Mouse (Mus musculus): ENCODE data around the gene Ppm1l. TPM values are rescaled to one million over a fixed set of nuclear protein-coding genes. Genes with fewer than 3 reads are reported as not detected.

The Ppm1l gene
- polyA plus RNA-seq, 1 experiment from 2014 or later: 24.2 TPM

DNA sequence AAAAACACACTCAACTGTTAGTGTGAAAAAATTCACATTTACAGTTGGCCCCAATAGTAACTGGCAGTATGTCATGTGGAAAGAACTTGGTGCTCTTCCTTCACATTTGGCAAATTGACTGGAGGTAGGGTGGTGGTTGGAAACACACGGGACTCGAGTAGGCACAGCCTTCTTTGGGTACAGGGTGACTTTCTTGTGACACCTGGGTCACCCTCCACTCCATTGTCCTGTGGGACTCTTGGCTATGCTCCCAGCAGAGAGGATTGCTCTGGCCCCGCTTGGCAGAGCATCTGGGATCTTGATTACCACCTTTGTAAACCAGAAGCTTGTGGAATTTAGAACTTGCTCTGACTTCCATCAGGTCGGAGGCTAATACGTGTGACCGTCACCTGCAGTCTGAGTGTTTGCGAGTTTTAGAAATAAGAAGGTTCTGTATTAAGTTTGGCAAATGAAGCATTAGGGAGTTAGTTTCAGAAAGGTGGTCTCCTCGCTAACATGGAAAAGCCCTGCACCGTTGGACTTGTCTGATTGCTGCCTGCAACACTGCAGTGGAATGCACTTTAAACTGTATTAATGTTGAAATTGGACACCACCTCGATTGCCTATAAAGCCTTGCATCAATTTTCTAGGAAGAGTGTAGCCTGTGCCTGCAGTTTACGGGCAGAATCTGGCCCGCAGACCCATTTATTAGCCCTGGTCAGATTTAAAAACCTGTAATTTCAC lies 41.4 kb downstream of the Ppm1l start:
- Histone ChIP-seq H3K36me3 (no peaks in the 10 kb centered on the region), H3K9me3 (replicated peaks) (no peaks in the 10 kb centered on the region), H3K4me3 (replicated peaks) (no peak overlapping the region), H3K4me1 (peaks cover 7% of the 10 kb centered on the region; the same call in 1 of the 2 replicates), H3K27me3 (replicated peaks) (no peaks in the 10 kb centered on the region), H3K9ac (replicated peaks) (no peak overlapping the region), H3K27ac (replicated peaks) (no peak overlapping the region), H3K4me2 (no peak overlapping the region)
- 84% methylated on average over 12 of the region's 12 CpGs for WGBS
- no peak for ATAC-seq (ENCODE audit: low FRiP score)

GRCm38 (mm10) chr3:69358620-69358964 lies 41.9 kb downstream of the Ppm1l start:
- H3K9ac ChIP-seq (replicated peaks): no peak overlapping the region
- H3K27me3 ChIP-seq (replicated peaks): no peaks in the 10 kb centered on the region
- H3K9me3 ChIP-seq (replicated peaks): no peaks in the 10 kb centered on the region
- no peak overlapping the region for H3K27ac ChIP-seq (replicated peaks)
- 98% methylated on average over 8 of the region's 8 CpGs for WGBS
- H3K4me3 ChIP-seq (replicated peaks): no peak overlapping the region
- no peaks in the 10 kb centered on the region for H3K36me3 ChIP-seq
- no peak overlapping the region for H3K4me2 ChIP-seq
- peaks cover 9% of the 10 kb centered on the region; the same call in 1 of the 2 replicates for H3K4me1 ChIP-seq
- ATAC-seq (ENCODE audit: low FRiP score): no peak

DNA sequence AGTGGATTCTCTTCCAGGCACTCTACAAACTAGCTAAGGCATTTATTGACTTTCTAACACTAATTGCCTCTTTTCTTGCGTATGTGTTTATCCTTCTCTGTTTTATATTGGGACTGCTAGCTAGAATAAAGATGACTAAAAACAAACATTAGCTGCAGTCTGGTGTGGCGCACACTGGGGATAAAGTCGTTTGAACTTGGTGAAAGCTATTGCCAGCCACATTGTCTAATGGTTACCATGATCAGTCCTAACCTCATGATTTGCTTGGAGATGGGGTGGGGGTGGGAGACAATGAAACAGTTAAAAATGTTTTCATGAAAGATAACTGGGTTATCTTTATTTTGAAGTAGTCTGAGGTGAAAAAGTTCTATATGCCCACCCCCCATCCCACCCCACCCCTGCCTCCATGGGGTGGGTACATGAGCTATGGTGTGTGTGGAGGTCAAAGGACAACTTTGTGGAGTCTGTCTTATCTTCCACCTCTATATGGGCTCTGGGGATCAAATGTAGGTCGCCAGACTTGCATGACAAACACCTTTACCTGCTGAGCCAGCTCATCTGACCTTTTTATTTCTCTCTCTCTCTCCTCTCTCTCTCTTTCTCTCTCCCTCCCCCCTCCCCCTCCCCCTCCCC lies 43.7 kb downstream of the Ppm1l start:
- no peaks in the 10 kb centered on the region for H3K9me3 ChIP-seq (replicated peaks)
- H3K4me1 ChIP-seq: peaks cover 13% of the 10 kb centered on the region
- H3K27me3 ChIP-seq (replicated peaks): no peaks in the 10 kb centered on the region
- ATAC-seq (ENCODE audit: low FRiP score): no peak
- no peaks in the 10 kb centered on the region for H3K36me3 ChIP-seq
- H3K27ac ChIP-seq (replicated peaks): no peak overlapping the region
- no peak overlapping the region for H3K9ac ChIP-seq (replicated peaks)
- H3K4me3 ChIP-seq (replicated peaks): no peak overlapping the region
- 72% methylated on average over 4 of the region's 4 CpGs for WGBS
- no peak overlapping the region for H3K4me2 ChIP-seq

GRCm38 (mm10) chr3:69361487-69362349 lies 45.1 kb downstream of the Ppm1l start:
- Histone ChIP-seq H3K27ac (replicated peaks) (peak overlapping the region; percentile 24; the same call in 1 of the 2 replicates), H3K27me3 (replicated peaks) (no peaks in the 10 kb centered on the region), H3K36me3 (no peaks in the 10 kb centered on the region), H3K4me3 (replicated peaks) (no peak overlapping the region), H3K9ac (replicated peaks) (no peak overlapping the region), H3K4me2 (no peak overlapping the region), H3K4me1 (peaks cover 9% of the 10 kb centered on the region), H3K9me3 (replicated peaks) (no peaks in the 10 kb centered on the region)
- no peak for ATAC-seq (ENCODE audit: low FRiP score)
- 77% methylated on average over 13 of the region's 13 CpGs for WGBS

GRCm38 (mm10) chr3:69362350-69362790 lies 45.7 kb downstream of the Ppm1l start:
- H3K4me3 ChIP-seq (replicated peaks): no peak overlapping the region
- 64% methylated on average over 5 of the region's 5 CpGs for WGBS
- peak overlapping the region; percentile 24 for H3K27ac ChIP-seq (replicated peaks)
- ATAC-seq (ENCODE audit: low FRiP score): no peak
- no peaks in the 10 kb centered on the region for H3K9me3 ChIP-seq (replicated peaks)
- peaks cover 9% of the 10 kb centered on the region for H3K4me1 ChIP-seq
- no peak overlapping the region for H3K9ac ChIP-seq (replicated peaks)
- H3K36me3 ChIP-seq: no peaks in the 10 kb centered on the region
- H3K27me3 ChIP-seq (replicated peaks): no peaks in the 10 kb centered on the region
- H3K4me2 ChIP-seq: no peak overlapping the region

- WGBS: 64% methylated on average over 4 of the region's 4 CpGs
- Histone ChIP-seq H3K27me3 (replicated peaks) (no peaks in the 10 kb centered on the region), H3K4me2 (no peak overlapping the region), H3K9ac (replicated peaks) (no peak overlapping the region), H3K36me3 (no peaks in the 10 kb centered on the region), H3K27ac (replicated peaks) (no peak overlapping the region), H3K4me1 (peaks cover 9% of the 10 kb centered on the region), H3K9me3 (replicated peaks) (no peaks in the 10 kb centered on the region), H3K4me3 (replicated peaks) (no peak overlapping the region)
- ATAC-seq (ENCODE audit: low FRiP score): no peak
These were observed 46.2 kb downstream of the Ppm1l start for GRCm38 (mm10) chr3:69362906-69363305.

GRCm38 (mm10) chr3:69364151-69364550 lies 47.5 kb downstream of the Ppm1l start:
- WGBS: 71% methylated on average over 6 of the region's 6 CpGs

DNA sequence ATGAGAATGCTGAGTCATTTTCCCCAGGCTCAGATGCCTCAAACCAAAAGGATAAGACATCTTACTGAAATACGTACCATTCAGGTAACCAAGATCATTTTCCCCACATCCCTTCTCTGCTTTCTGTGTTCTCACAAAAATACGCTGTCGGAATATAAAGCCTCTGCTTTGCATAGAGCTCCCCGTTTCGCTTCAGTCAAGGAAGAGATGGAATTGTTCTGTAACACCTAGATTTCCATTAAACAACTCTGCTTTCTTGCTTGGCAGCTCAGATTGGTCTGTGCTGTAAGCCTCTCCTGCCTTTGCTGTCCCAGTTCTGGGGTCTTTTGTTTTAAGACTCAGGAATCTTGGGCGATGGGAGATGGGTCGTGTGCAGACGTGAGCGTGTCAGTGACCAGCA lies 51.3 kb downstream of the Ppm1l start:
- Histone ChIP-seq H3K9me3 (replicated peaks) (no peaks in the 10 kb centered on the region), H3K4me1 (peaks cover 9% of the 10 kb centered on the region), H3K27ac (replicated peaks) (no peak overlapping the region), H3K4me2 (no peak overlapping the region), H3K36me3 (no peaks in the 10 kb centered on the region), H3K27me3 (replicated peaks) (no peaks in the 10 kb centered on the region), H3K9ac (replicated peaks) (no peak overlapping the region), H3K4me3 (replicated peaks) (no peak overlapping the region)
- no peak for ATAC-seq (ENCODE audit: low FRiP score)
- 90% methylated on average over 9 of the region's 9 CpGs for WGBS

More at GRCm38 (mm10) chr3:69364151-69364550, 47.5 kb downstream of the Ppm1l start:
- H3K9me3 ChIP-seq (replicated peaks): no peaks in the 10 kb centered on the region
- H3K27me3 ChIP-seq (replicated peaks): no peaks in the 10 kb centered on the region
- H3K9ac ChIP-seq (replicated peaks): no peak overlapping the region
- no peak overlapping the region for H3K27ac ChIP-seq (replicated peaks)
- peaks cover 9% of the 10 kb centered on the region for H3K4me1 ChIP-seq
- ATAC-seq (ENCODE audit: low FRiP score): no peak
- H3K4me2 ChIP-seq: no peak overlapping the region
- no peak overlapping the region for H3K4me3 ChIP-seq (replicated peaks)
- H3K36me3 ChIP-seq: no peaks in the 10 kb centered on the region

DNA sequence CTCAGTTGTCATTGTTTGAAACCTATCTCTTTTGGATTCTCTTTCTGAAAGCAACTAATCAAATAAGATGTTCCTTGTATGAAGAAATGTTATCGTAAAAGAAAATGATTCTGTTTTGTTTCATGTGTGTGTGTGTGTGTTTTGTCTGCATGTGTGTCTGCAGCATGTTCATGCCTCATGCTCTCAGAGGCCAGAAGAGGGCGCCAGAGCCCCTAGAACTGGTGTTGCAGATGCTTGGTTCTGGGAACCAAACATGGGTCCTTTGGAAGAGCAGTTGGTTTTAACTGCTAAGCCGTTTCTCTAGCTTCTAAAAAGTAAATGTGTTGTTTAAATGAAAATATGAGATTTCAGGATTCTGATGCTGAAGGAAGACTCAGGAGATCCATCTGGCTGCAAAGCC lies 56.1 kb downstream of the Ppm1l start:
- 78% methylated on average over 3 of the region's 3 CpGs for WGBS
- 0 out of 2 replicates have a peak, but pooled peaks cover 4% of the 10 kb centered on the region for H3K4me1 ChIP-seq
- ATAC-seq (ENCODE audit: low FRiP score): no peak

DNA sequence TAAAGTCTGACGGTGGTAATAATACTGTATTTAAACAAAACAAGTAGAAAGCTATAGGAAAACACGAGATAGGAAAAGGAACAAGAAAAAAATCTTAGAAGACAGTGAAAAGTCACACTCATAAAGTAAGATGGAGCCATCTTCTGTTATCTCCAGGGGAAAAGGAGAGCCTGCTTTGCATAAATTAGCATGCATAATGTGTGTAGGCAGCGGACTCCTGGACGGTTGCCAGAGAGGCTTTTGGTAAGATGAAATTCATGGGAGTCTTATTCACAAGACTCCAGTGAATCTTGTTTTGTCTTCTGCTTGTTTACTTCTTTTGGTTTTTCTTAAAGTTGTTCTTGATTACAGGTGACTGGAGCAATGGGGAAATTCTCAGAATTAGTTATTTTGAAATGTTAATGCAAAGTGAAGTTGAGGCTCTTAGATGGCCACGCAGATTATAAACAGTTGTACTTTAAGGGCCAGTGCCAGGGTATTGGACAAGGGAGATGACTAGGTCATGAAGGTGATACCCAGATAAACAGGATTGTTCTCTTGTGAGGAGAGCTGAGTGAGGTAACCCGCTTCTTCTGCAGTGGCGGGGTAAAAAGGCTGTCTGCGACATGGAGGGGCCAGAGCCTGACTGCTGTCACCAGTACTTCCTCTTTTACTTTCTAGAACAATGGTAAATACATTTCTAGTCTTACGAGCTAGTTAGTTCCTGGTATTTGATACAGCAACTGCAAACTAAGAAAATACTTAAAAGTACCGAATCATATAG lies 57.1 kb downstream of the Ppm1l start:
- no peak overlapping the region for H3K27ac ChIP-seq (replicated peaks)
- no peak overlapping the region for H3K9ac ChIP-seq (replicated peaks)
- H3K4me2 ChIP-seq: no peak overlapping the region
- peak; percentile 72; the same call in 1 of the 2 replicates for ATAC-seq (ENCODE audit: low FRiP score)
- no peaks in the 10 kb centered on the region for H3K9me3 ChIP-seq (replicated peaks)
- H3K4me3 ChIP-seq (replicated peaks): no peak overlapping the region
- H3K27me3 ChIP-seq (replicated peaks): no peaks in the 10 kb centered on the region
- 0 out of 2 replicates have a peak, but pooled peaks cover 4% of the 10 kb centered on the region for H3K4me1 ChIP-seq
- no peaks in the 10 kb centered on the region for H3K36me3 ChIP-seq
- 57% methylated on average over 10 of the region's 10 CpGs for WGBS

More for the DNA sequence above, 56.1 kb downstream of the Ppm1l start:
- Histone ChIP-seq H3K4me3 (replicated peaks) (no peak overlapping the region), H3K9me3 (replicated peaks) (no peaks in the 10 kb centered on the region), H3K27me3 (replicated peaks) (no peaks in the 10 kb centered on the region), H3K36me3 (no peaks in the 10 kb centered on the region), H3K4me2 (no peak overlapping the region), H3K9ac (replicated peaks) (no peak overlapping the region), H3K27ac (replicated peaks) (no peak overlapping the region)

DNA sequence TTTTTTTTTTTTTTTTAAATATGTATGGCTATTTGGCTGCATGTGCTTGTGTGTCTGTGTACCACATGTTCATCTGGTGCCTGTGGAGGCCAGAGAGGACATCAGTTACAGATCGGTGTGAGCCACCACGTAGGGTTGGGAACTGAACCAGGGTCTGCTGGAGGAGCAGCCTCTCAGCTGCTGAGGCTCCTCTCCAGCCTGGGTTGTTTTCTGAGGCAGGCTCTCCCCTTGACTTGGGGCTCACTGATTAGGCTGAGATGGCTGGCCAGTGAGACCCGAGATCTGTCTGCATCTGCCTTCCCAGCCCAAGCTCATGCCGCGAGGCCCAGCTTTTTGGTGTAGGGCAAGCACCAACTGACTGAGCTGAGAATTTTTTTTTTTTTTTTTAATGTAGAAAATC lies 57.9 kb downstream of the Ppm1l start:
- 0 out of 2 replicates have a peak, but pooled peaks cover 4% of the 10 kb centered on the region for H3K4me1 ChIP-seq
- no peaks in the 10 kb centered on the region for H3K9me3 ChIP-seq (replicated peaks)
- no peak overlapping the region for H3K27ac ChIP-seq (replicated peaks)
- H3K36me3 ChIP-seq: no peaks in the 10 kb centered on the region
- H3K4me3 ChIP-seq (replicated peaks): no peak overlapping the region
- H3K27me3 ChIP-seq (replicated peaks): no peaks in the 10 kb centered on the region
- ATAC-seq (ENCODE audit: low FRiP score): no peak
- no peak overlapping the region for H3K9ac ChIP-seq (replicated peaks)
- WGBS: 86% methylated on average over 5 of the region's 5 CpGs
- H3K4me2 ChIP-seq: no peak overlapping the region
